8 mouse cellular contexts compared by ENCODE assay signal in genomic region chr16:28880756-28881155, GRCm38 (mm10). TPM values are rescaled to one million over a fixed set of nuclear protein-coding genes. Genes with fewer than 3 reads are reported as not detected.
DNase-seq lines count a peak whose midpoint lies in the region; ATAC-seq and TF ChIP-seq lines count a peak whose summit lies in the region.

No protein-coding gene starts in this region.

- WGBS in intestine, embryonic 14.5 days: 14% methylated on average over 8 of the region's 8 CpGs
- WGBS in liver, postnatal 0 days (ENCODE audit: insufficient replicate concordance): 23% methylated on average over 8 of the region's 8 CpGs

- H3K4me1 ChIP-seq in intestine, embryonic 14.5 days (replicated peaks; ENCODE audit: control insufficient read depth, insufficient read depth, low read length): peaks cover 43% of the 10 kb centered on the region
- peaks cover 29% of the 10 kb centered on the region for H3K4me1 ChIP-seq in liver, postnatal 0 days (ENCODE audit: insufficient read depth)

- no peak overlapping the region for H3K4me3 ChIP-seq in intestine, embryonic 14.5 days (ENCODE audit: low read depth, low read length)
- no peak overlapping the region for H3K4me3 ChIP-seq in liver, postnatal 0 days (ENCODE audit: low read depth, low read length)

- H3K27me3 ChIP-seq in intestine, embryonic 14.5 days (replicated peaks; ENCODE audit: control insufficient read depth, insufficient read depth, low read length): no peaks in the 10 kb centered on the region
- no peaks in the 10 kb centered on the region for H3K27me3 ChIP-seq in liver, postnatal 0 days (ENCODE audit: insufficient read depth, low read length)

- no peaks in the 10 kb centered on the region for H3K9me3 ChIP-seq in intestine, embryonic 14.5 days (ENCODE audit: control insufficient read depth, low read length)
- no peaks in the 10 kb centered on the region for H3K9me3 ChIP-seq in liver, postnatal 0 days (ENCODE audit: low read length)

- H3K9ac ChIP-seq in intestine, embryonic 14.5 days (ENCODE audit: low read length): no peak overlapping the region
- no peak overlapping the region for H3K9ac ChIP-seq in liver, postnatal 0 days (replicated peaks)

- TF ChIP-seq CTCF in liver, postnatal 0 days (IDR thresholded peaks at IDR 0.05; ENCODE audit: low read depth): no peak

- H3K36me3 ChIP-seq in intestine, embryonic 14.5 days (ENCODE audit: control insufficient read depth, insufficient read depth, low read length): no peaks in the 10 kb centered on the region
- H3K36me3 ChIP-seq in liver, postnatal 0 days (replicated peaks; ENCODE audit: insufficient read depth, low read length): no peaks in the 10 kb centered on the region

- intact Hi-C loops in left cerebral cortex, postnatal 10 days (cut with DNase I): no loop called here

- 0 out of 2 replicates have a peak, but pooled peaks have one; percentile 42 for ATAC-seq in intestine, embryonic 14.5 days (replicated peaks; ENCODE audit: low FRiP score, low TSS enrichment, low read depth)
- ATAC-seq in liver, postnatal 0 days: peak; percentile 79
- no peak for ATAC-seq in granulocyte monocyte progenitor cell, adult 5-6 weeks (replicated peaks; ENCODE audit: poor library complexity, severe bottlenecking)
- ATAC-seq in inflammation-experienced regulatory T-cells, adult 6 months: no peak

- H3K27ac ChIP-seq in intestine, embryonic 14.5 days (ENCODE audit: low read depth): no peak overlapping the region; the same call in 1 of the 2 replicates
- peak overlapping the region; percentile 34 for H3K27ac ChIP-seq in liver, postnatal 0 days (ENCODE audit: low read depth)

- peak; percentile 66 for DNase-seq in 3T3-L1 (ENCODE audit: low read depth, low spot score)
- DNase-seq in adrenal gland, postnatal 14 days: peak; percentile 84
- DNase-seq in intestine, embryonic 14.5 days (ENCODE audit: low spot score): no peak
- peak; percentile 77 for DNase-seq in liver, postnatal 0 days
- DNase-seq in left cerebral cortex, postnatal 10 days (ENCODE audit: extremely low spot score in 1 of 2, low spot score in 2 of 2): no peak
- no peak for DNase-seq in cerebellum, adult 11 months

- TF ChIP-seq EP300 in liver, postnatal 0 days (IDR thresholded peaks at IDR 0.05; ENCODE audit: low read depth): no peak

- H3K4me2 ChIP-seq in intestine, embryonic 14.5 days (ENCODE audit: low read length): peak overlapping the region; percentile 12
- H3K4me2 ChIP-seq in liver, postnatal 0 days (ENCODE audit: low read depth, low read length): peak overlapping the region; percentile 49

RNA-seq across cellular contexts. Expression of gene Mb21d2, which starts 48.7 kb away (rescaled TPM):
- 11.5 and 11.8 TPM in 2 replicates for total RNA-seq in adrenal gland, postnatal 14 days (2021)
- polyA plus RNA-seq in intestine, embryonic 14.5 days (2014; fragmentation: Nextera tagmentation; extraction: Ambion mirVana): 9.0 and 9.8 TPM in 2 replicates
- 2.4 and 3.1 TPM in 2 replicates for polyA plus RNA-seq in liver, postnatal 0 days (2015; fragmentation: Nextera tagmentation; extraction: Ambion mirVana)
- total RNA-seq in granulocyte monocyte progenitor cell, adult 5-6 weeks (2014; fragmentation: Nextera tagmentation): not detected in 2 replicates
- not detected in 2 replicates for total RNA-seq in granulocyte monocyte progenitor cell, adult 5-6 weeks (2017)
- 10 to 100 TPM; 45.4 to 46.3 TPM for total RNA-seq in left cerebral cortex, postnatal 10 days (2021)
- not detected for polyA plus RNA-seq in inflammation-experienced regulatory T-cells, adult 6 months (2017; shearing (Covaris generic))

Comparison
In these comparisons a context has a peak if more than half of its experiments do, and no peak if none do; other contexts are left out.
1. DNase-seq: peak in 3T3-L1 (single experiment), adrenal gland, postnatal 14 days (single experiment) and liver, postnatal 0 days (single experiment); none in intestine, embryonic 14.5 days (single experiment), left cerebral cortex, postnatal 10 days (0 of 2) and cerebellum, adult 11 months (single experiment).
2. ATAC-seq: peak in intestine, embryonic 14.5 days (single experiment) and liver, postnatal 0 days (single experiment); none in granulocyte monocyte progenitor cell, adult 5-6 weeks (single experiment) and inflammation-experienced regulatory T-cells, adult 6 months (single experiment).
3. RNA of gene Mb21d2, which starts 48.7 kb away (total RNA-seq): 45.4 to 46.3 TPM in left cerebral cortex, postnatal 10 days and 11.5 to 11.8 TPM in adrenal gland, postnatal 14 days; not detected in granulocyte monocyte progenitor cell, adult 5-6 weeks; every median in the first group is over 10 times any median in the second.